Mouse (Mus musculus) liver, embryonic 14.5 days (tissue): Measurements from ENCODE around the gene Vwf. TPM values are rescaled to one million over a fixed set of nuclear protein-coding genes. Genes with fewer than 3 reads are reported as not detected.

Experiments used
- ATAC-seq: fragments of 200-750 bp; cut with Nextera tagmentation; 2 replicates; pipeline ENCODE4 v1.8.0; 2017; ENCODE audit warnings: moderate number of reproducible peaks, mild to moderate bottlenecking, moderate library complexity; ENCODE audit not compliant: insufficient read depth
- DNase-seq, 3 experiments: peaks; one replicate each; pipeline ENCODE4 v3.0.0-alpha.2; 2012 to 2013; ENCODE audit warnings: low read depth in 3 of 3, low spot score in 3 of 3
- H3K27ac ChIP-seq: fragments of 300-500 bp; sonication (generic); 2 replicates; pipeline ENCODE4 v1.5.1; 2014; ENCODE audit warnings: moderate library complexity, mild to moderate bottlenecking, control low read depth, inconsistent platforms
- H3K27me3 ChIP-seq: fragments of 300-500 bp; sonication (generic); 2 replicates; pipeline ENCODE4 v1.6.1; 2014; ENCODE audit warnings: mild to moderate bottlenecking, low read length, moderate library complexity; ENCODE audit not compliant: control insufficient read depth, insufficient read depth
- H3K36me3 ChIP-seq: fragments of 300-500 bp; sonication (generic); replicated peaks from 2 replicates; pipeline ENCODE4 v1.6.1; 2014; ENCODE audit warnings: low read depth; ENCODE audit not compliant: control insufficient read depth, insufficient read depth
- H3K4me1 ChIP-seq, 2 experiments: fragments of 200-500 bp in 1 of 2; fragments of 300-500 bp in 1 of 2; sonication (generic) in 1 of 2; replicated peaks; 2 replicates each; pipeline ENCODE4 v1.6.1; 2012 to 2014; ENCODE audit warnings: antibody characterized with exemption in 1 of 2, inconsistent platforms in 1 of 2, low read length in 1 of 2; ENCODE audit not compliant: control insufficient read depth in 2 of 2, insufficient read depth in 2 of 2
- H3K4me2 ChIP-seq: fragments of 300-500 bp; sonication (generic); 2 replicates; pipeline ENCODE4 v1.6.1; 2014; ENCODE audit warnings: low read depth, mild to moderate bottlenecking, control low read depth, moderate library complexity
- H3K4me3 ChIP-seq, 2 experiments: fragments of 200-500 bp in 1 of 2; fragments of 300-500 bp in 1 of 2; sonication (generic) in 1 of 2; 2 replicates each; pipeline ENCODE4 v1.5.1; 2012 to 2014; ENCODE audit warnings: low read depth in 2 of 2, low read length in 2 of 2, mild to moderate bottlenecking in 2 of 2, control low read depth in 1 of 2, inconsistent platforms in 1 of 2, moderate library complexity in 1 of 2; ENCODE audit not compliant: insufficient read depth in 1 of 2
- H3K9ac ChIP-seq: fragments of 300-500 bp; sonication (generic); replicated peaks from 2 replicates; pipeline ENCODE4 v1.6.1; 2014; ENCODE audit warnings: mild to moderate bottlenecking, control low read depth, moderate library complexity
- H3K9me3 ChIP-seq: fragments of 300-500 bp; sonication (generic); 2 replicates; pipeline ENCODE4 v1.6.1; 2016; ENCODE audit warnings: low read length, mixed read lengths; ENCODE audit not compliant: control insufficient read depth
- CTCF ChIP-seq: IDR thresholded peaks from 2 replicates; pipeline ENCODE4 v1.5.1; 2016; ENCODE audit warnings: antibody characterized with exemption, low read depth, control low read depth
- EP300 ChIP-seq: IDR thresholded peaks from 2 replicates; pipeline ENCODE4 v1.6.1; 2016; ENCODE audit warnings: antibody characterized with exemption, low read depth
- WGBS: fragments of 180-500 bp; shearing (Covaris S2); extraction: QIAGEN DNeasy Blood & Tissue Kit; methylation state at CpG from one replicate; pipeline ENCODE4 v1.1.7; 2014; ENCODE audit not compliant: insufficient replicate concordance; 5-methylcytosine and 5-hydroxymethylcytosine counted together
- polyA plus RNA-seq, 2 experiments: library from polyadenylated mRNA; depleted of rRNA in 1 of 2; stranded (reverse) in 1 of 2; unstranded in 1 of 2; fragments of >200 nt; fragmentation: Nextera tagmentation in 1 of 2; extraction: Ambion mirVana in 1 of 2; gene quantifications; 2 replicates each; pipeline versions ENCODE4 v1.2.1 to v1.2.3; 2012 to 2014

Vwf gene
- polyA plus RNA-seq, 2 experiments: 9.0 to 11.1 TPM

- 20% methylated on average over 6 of the region's 6 CpGs for whole genome bisulfite sequencing
- no peak for TF ChIP-seq CTCF
- TF ChIP-seq EP300: no peak
- Histone ChIP-seq H3K9me3 (no peaks in the 10 kb centered on the region), H3K36me3 (no peaks in the 10 kb centered on the region), H3K27ac (peak overlapping the region; percentile 97), H3K4me3 (peak overlapping the region; percentile 22 to 49), H3K27me3 (no peaks in the 10 kb centered on the region), H3K9ac (peak overlapping the region; percentile 46), H3K4me2 (peak overlapping the region; percentile 60), H3K4me1 (peaks cover 67 to 76% of the 10 kb centered on the region in 2 experiments)
- peak; percentile 83 for ATAC-seq
- peak in 1 of 3 experiments; percentile 52 for DNase-seq
These were observed 18.8 kb downstream of the Vwf start for GRCm38 (mm10) chr6:125565326-125565725.

GRCm38 (mm10) chr6:125566656-125567055 lies 20.1 kb downstream of the Vwf start:
- no peak for ATAC-seq
- Histone ChIP-seq H3K4me2 (peak overlapping the region; percentile 37), H3K4me3 (no peak overlapping the region), H3K9ac (no peak overlapping the region), H3K27me3 (no peaks in the 10 kb centered on the region), H3K9me3 (no peaks in the 10 kb centered on the region), H3K4me1 (peaks cover 57 to 65% of the 10 kb centered on the region in 2 experiments), H3K27ac (peak overlapping the region; percentile 57), H3K36me3 (no peaks in the 10 kb centered on the region)
- TF ChIP-seq EP300 (no peak), CTCF (no peak)
- 82% methylated on average over 3 of the region's 3 CpGs for WGBS
- no peak for DNase-seq

GRCm38 (mm10) chr6:125568381-125568780 lies 21.8 kb downstream of the Vwf start:
- WGBS: 15% methylated on average over 2 of the region's 2 CpGs
- H3K9me3 ChIP-seq: no peaks in the 10 kb centered on the region
- TF ChIP-seq CTCF (no peak), EP300 (no peak)
- peak overlapping the region; percentile 46; the same call in 1 of the 2 replicates for H3K27ac ChIP-seq
- peaks cover 58 to 62% of the 10 kb centered on the region in 2 experiments for H3K4me1 ChIP-seq
- no peaks in the 10 kb centered on the region for H3K36me3 ChIP-seq
- H3K4me2 ChIP-seq: peak overlapping the region; percentile 22
- ATAC-seq: no peak
- no peak for DNase-seq
- no peaks in the 10 kb centered on the region for H3K27me3 ChIP-seq
- H3K4me3 ChIP-seq: no peak overlapping the region
- peak overlapping the region; percentile 16; the same call in 1 of the 2 replicates for H3K9ac ChIP-seq

GRCm38 (mm10) chr6:125572291-125573188 lies 26.0 kb downstream of the Vwf start:
- DNase-seq (peak in 1 of 3 experiments; percentile 51), ATAC-seq (peak; percentile 32)
- Histone ChIP-seq H3K4me2 (peak overlapping the region; percentile 92), H3K4me3 (peak overlapping the region; percentile 67 to 79), H3K36me3 (no peaks in the 10 kb centered on the region), H3K9me3 (no peaks in the 10 kb centered on the region), H3K27me3 (no peaks in the 10 kb centered on the region), H3K4me1 (peaks cover 32 to 43% of the 10 kb centered on the region in 2 experiments), H3K9ac (peak overlapping the region; percentile 85), H3K27ac (peak overlapping the region; percentile 98)
- TF ChIP-seq EP300 (no peak), CTCF (no peak)
- WGBS: 23% methylated on average over 18 of the region's 18 CpGs
